Mouse (Mus musculus): ENCODE measurements around the gene Rfx4.

Gene Rfx4

DNA sequence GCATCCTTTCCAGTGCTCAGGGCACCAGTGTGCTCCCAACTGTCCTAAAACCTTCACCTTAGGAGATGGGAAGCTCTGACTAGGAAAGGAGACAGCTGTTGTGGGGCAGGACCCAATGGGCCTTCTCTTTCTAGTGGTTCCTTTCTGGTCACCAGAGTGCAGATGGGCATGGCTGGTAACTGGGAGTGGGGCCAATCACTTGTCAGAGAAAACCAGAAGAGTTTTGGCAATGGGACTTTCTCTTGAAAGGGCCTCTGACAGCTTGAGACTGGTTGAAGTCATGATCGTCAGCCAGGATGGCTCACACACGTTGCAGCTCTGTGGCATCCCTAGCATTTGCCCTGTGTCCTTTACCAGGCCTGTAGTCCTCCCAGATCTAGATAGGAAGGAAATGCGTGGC lies 152.1 kb downstream of the Rfx4 start:
- no peak for DNase-seq (ENCODE audit: low read depth in 1 of 2, low spot score in 2 of 2)

DNA sequence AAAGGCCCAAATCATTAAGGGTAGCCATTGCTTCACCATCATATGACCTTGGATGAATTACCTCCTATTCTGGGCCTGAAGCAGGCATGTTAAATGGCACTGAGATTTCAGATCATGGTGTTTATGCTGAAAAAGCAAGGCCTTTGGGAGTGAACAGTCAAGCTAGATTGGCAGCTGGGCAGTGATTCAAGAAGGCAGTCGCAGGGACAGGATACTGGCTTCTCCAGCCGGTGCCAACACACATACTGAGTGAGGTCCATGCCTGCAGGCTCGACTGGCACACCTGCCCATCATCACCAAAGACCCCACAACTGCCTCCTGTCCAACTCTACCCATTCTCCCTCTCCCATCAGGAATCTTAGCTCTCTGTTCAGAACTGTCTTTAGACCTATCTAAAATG lies 152.6 kb downstream of the Rfx4 start:
- no peak for DNase-seq (ENCODE audit: low read depth in 1 of 2, low spot score in 2 of 2)

DNA sequence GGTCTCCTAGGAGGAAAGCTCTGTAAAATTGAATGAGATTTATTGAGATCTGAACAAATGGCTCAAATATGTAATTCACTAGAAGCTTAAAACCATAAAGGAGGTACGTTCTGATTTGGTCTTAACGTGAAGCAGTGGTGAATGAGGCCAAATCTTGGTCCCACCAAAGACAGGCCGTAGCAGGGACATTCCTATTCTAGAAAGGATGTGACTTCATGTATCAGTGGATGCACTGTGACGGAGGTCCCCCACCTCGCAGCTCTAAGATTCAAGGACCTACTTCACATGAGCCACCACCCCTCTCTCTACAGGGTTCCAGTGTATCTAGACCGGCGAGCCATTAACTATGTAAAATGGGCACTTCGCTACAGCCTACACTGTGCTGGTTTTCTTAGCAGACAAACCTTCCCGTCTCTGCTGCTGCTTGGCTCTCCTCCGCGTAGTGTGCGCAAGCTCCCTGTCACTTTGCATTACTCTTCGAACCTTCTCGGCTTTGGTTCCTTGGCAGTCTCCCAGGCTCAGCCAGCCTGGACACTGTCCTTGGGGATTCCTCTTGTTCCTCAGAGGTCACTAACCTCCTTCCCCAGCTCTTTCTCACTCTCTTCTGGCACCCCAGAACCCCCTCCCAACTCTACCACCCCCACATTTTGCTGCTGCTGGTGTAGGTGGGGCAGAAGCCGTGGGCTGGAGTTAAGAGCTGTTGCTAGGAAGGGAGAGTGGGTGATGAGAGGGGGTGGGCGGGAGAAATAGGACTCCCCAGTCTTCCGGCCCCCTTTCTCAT lies 153.3 kb downstream of the Rfx4 start:
- no peak for DNase-seq (ENCODE audit: low read depth in 1 of 2, low spot score in 2 of 2)

DNA sequence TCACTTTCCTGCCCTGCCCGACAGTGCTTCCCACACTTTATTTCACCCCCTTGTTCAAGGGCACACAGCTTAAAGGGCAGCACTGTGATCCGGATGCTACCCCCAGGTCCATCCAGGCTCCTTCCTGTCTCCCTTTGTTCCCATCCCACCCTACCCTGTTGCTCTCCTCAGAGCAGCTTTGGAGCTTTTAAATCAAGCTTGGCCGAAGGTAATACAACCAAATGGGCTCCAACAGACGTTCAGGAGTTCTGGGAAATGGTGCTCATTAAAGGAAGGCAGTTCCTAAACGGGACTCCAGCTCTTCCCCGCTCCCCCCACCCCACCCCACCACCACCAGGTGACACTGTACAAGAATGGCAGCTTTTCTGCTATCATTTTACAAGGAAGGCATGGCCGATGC lies 154.3 kb downstream of the Rfx4 start:
- no peak for DNase-seq (ENCODE audit: low read depth in 1 of 2, low spot score in 2 of 2)

DNA sequence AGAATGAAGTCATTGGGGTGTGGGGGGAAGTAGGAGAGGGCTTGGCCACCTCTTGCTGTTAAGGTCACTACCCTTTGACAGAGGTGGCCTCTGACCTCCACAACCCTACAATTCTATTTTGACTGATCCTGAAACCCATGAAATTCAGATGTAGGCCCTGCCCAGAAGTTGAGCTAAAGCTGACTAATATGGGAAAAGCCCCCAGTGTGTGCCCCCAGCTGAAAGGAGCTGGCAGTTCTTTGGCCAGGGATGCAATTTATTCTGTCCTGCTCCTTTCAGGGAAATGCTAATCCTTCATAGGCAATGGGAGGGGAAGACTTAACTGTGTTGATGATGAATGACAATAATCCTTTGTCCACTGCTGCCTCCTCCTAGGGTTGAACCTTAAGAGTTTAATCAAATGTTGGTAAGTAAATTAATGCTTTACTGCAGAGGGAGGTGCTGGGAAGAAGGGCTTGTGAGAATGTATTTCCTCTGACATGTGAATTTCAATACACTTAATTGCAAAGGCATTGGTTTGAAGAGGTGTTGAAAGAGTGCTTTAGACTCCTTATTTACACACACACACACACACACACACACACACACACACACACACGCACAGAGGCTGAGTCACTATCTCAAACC lies 155.0 kb downstream of the Rfx4 start:
- DNase-seq (ENCODE audit: low read depth in 1 of 2, low spot score in 2 of 2): no peak

DNA sequence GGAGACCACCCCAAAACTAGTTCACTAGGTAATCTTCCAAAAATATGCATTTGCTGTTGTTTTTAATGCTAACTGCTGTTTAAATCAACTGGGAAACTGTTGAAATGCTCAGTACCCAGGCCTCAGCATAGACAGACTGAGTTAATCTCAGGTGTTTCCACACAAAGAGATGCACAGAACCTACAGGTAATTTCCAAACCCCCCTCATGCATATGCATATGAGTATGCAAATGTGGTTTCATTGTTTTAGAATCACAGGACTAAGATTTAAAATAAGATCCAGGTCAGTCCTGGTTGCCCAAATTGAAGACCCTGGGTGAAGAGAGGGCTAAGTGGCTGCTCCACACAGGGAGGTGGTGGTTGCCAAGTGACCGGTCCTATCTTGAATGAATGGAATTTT lies 157.3 kb downstream of the Rfx4 start:
- no peak for DNase-seq (ENCODE audit: low read depth in 1 of 2, low spot score in 2 of 2)

DNA sequence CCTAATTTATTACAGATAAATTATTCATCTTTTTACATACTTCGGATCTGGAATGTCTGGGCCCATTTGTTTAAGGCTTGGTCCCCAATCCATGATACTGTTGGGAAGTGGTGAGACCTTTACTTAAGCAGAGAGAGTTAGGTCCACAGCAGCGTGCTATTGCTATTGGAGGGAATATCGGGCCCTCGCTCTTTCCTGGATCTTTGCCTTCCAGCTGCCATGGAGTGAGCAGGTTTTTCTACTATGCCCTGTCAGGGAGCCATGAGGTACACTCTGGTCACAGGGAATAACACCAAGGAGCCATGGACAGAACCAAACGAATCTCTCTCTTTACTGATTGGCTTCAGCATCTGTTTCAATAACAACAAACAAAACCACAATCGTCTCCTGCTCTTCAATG lies 159.6 kb downstream of the Rfx4 start:
- no peak for DNase-seq (ENCODE audit: low read depth in 1 of 2, low spot score in 2 of 2)

DNA sequence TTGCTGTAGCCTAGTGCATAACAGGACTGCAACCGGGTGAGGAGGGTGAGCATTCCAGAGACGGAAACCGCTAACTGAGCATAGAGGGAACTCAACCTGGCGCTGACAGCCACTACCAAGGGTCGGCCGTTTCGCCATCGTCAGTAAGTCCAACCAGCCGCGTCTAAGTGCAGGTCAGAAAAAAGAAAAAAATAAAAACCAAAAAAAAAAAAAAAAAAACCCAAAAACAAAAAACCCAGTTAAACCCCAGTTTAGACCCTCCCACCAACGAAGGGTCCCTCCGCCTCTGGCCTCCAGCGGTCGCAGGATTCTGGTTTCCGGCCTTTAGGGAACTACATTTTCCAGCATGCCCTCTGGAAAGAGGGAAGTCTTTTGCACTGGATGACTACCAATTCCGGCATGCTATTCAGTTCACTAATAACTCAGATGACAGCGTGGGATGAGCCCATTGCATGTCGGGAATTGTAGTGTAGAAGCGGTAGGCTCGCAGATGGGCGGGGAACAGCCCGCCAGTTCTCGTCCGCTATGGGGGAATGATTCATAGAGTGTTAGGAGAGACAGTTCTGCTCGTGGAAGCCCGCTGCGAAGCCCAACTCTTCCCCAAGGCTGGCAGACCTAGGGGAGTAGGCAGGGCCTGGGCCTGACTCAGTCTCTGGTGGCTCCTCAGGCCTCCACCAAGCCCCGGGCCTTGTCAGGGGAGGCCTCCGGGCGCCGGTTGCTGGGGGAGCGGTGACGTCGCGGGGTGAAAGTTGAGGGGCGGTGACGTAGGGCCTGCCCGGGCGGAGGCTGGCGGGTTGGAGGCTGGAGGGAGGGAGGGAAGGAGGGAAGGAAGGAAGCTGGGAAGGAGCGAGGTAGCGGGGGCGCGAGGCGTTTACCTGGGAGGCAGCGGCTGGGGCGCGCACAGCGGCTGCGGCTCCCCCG lies 161.2 kb downstream of the Rfx4 start, which contains the start of gene Ric8b:
TSS of gene Ric8b (plus strand) at position 807 of the 921 bp plus-strand sequence.
- DNase-seq (ENCODE audit: low read depth in 1 of 2, low spot score in 2 of 2): peak; percentile 87 to 92

DNA sequence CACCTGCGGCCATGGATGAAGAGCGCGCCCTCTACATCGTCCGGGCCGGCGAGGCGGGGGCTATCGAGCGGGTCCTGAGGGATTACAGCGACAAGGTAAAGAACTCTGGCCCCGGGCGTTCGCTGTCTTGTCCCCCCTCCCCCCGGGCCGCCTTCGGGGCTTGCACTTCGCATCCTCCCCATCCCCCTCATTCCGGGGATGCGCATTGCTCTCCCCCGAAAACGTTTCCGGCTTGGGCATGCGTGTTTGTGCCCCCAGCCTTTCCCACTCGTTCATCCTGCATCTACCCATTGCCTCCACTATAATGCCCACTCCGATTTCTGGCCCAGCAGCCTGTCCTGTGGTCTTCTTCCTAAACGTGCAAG lies 161.9 kb downstream of the Rfx4 start:
- DNase-seq (ENCODE audit: low read depth in 1 of 2, low spot score in 2 of 2): no peak

DNA sequence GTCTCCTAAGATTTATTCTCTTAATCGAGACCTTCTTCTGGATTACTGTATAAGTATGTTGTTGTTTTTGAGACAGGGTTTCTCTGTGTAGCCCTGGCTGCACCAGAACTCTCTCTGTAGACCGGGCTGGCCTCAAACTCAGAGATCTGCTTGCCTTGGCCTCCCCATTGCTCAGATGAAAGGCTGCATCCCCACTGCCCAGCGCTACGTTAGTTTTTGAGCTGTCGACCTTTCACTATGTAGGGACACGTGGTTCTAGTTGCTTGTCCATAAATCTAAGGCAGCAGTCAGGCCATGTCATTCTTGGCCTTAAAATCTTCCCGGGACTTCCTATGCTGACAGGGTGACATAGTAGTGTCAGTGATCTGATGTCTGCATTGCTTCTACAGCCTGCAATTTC lies 170.5 kb downstream of the Rfx4 start:
- no peak for DNase-seq (ENCODE audit: low read depth in 1 of 2, low spot score in 2 of 2)

DNA sequence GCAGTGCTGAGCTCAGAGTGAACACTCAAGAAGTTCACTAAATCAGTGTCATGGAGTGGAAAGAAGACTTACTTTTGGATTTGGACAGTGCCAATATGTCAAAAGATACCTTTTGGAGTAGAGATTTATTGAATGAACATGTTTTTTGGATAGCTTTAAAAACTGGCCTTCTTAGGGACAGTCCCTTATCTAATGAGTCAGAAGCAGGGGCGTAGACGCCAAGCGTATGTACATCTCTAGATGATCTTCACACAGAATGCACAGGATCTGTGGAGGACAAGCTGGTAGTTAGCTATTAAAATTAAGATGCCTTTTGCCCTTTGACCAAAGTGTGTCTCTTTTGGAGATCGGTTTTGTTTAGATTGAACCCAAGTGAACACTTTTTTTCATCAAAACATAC lies 171.0 kb downstream of the Rfx4 start:
- DNase-seq (ENCODE audit: low read depth in 1 of 2, low spot score in 2 of 2): no peak

DNA sequence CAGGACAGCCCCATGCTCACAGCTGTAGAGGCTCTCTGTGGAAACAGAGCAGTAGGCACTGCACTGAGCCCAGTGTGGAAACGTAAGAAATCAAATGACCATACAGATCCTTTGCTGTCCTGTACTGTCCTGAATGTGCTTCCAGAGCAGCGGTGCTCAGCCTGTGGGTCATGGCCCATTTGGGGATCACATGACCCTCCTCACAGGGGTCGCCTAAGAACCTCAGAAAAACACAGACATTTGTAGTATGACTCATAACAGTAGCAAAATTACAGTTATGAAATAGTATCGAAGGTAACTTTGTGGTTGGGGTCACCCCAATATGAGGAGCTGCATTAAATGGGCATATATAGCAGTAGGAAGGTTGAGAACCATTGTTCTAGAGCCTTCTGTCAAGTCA lies 172.6 kb downstream of the Rfx4 start:
- DNase-seq (ENCODE audit: low read depth in 1 of 2, low spot score in 2 of 2): no peak

DNA sequence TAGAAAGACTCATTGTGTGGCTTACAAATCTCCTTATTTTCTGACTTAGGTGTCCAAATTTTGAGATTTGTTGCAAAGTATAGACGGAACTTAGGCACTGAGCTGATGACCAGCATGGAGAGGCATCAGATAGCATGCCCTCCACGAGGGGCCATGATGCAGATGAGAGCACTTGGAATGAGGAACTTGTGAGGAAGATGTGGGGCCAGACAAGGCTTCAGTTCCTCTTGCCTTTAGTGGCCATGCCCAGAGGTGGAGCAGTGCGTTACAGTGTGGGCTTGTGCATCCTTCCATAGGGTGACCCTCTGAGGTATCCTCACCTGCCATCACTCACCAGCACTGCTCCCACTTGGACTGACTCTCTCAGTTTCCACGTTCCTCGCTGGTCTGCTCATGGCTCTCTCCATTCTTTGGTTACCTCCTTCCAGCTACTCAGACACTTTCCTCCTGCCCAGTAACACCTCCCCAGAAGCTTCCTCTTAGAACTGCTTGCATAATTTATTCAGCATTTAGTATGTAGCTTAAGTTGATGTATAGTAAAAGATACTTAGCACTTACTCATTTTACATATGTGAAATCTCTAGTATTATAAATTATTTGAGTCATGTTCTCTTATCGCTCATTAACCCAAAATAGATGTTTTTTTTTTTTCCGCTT lies 179.8 kb downstream of the Rfx4 start:
- peak; percentile 26 to 61 for DNase-seq (ENCODE audit: low read depth in 1 of 2, low spot score in 2 of 2)

DNA sequence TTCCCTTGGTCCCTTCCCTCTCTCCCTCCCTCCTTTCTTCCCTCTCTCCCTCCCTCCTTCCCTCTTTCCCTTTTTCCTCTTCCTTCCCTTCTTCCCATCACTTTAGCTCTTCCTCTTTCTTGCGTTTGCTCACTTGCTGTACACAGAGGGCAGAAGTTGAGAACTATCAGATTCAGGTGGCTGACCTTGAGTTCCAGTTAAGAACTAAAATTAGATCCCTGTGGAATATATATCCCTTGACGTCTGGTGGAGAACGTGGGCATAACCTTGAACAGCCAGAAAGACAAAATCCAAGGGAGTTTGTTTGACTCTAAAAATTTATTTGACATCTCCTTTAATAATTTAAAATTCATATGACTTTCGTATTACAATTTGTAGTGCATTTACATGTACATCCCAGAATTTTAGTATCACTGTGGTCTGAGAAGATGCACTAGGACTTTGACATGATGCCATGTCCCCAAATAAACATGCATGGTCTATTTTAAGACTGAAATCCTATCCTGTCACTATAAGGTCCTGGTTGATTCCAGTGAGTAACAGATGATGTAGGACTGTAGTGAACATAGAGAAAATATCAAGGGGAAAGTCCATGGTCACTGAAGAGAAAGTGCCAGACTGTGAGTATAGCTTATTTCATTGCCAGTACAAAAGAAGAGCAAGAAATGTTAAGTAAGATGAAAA lies 181.1 kb downstream of the Rfx4 start:
- DNase-seq (ENCODE audit: low read depth in 1 of 2, low spot score in 2 of 2): no peak

DNA sequence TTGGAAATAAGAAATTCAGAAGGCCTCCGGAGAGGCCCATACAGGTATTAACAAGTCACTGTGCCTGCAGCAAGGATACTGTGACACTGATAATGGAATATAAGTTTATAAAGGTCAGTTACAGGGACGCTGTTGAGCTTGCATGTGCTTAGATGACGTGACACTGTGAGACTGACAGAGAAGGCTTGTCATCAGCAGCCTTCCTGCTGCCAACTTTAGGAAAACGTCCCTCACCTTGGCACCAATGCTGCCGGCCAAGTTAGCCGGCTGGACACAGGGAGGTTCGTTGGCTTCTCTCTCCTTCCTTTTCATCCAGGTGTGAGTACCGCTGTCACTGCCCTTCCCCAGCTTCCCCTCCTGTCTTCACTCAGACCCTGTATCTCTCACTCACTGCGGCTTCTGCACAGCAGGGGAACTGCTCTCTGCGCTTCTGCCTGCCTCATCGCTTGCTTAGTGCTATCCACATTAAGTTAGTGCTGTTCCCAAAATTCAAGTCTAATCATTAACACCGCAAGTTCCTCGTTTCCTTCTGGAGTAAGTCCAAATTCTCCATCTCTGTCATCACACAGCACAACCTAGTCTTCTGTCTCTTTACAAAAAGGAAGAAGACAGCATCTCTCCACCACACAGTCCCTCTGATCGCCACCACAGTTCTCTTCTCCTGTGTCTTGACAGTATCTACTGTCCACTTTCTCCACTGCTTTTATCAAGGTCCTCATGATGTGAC lies 182.4 kb downstream of the Rfx4 start:
- no peak for DNase-seq (ENCODE audit: low read depth in 1 of 2, low spot score in 2 of 2)

DNA sequence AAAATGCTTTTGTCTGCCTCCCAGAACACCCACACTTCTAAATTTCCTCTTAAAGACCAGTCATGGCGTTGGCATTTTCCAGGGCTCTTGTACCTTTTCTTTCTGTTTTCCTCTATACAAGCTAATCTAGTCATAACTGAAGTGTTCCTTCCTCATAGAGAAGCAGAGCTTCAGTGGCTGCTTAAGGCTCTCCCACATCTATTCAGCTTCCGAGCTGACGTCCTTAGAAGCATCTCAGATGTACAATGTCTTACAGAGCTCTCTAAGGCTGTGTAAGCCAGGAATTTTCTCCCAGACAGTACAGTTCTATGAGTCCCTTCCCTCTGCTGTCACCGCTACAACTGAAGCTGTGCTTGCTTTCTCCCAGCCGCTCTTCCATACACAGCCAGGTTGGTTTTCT lies 183.0 kb downstream of the Rfx4 start:
- DNase-seq (ENCODE audit: low read depth in 1 of 2, low spot score in 2 of 2): no peak

DNA sequence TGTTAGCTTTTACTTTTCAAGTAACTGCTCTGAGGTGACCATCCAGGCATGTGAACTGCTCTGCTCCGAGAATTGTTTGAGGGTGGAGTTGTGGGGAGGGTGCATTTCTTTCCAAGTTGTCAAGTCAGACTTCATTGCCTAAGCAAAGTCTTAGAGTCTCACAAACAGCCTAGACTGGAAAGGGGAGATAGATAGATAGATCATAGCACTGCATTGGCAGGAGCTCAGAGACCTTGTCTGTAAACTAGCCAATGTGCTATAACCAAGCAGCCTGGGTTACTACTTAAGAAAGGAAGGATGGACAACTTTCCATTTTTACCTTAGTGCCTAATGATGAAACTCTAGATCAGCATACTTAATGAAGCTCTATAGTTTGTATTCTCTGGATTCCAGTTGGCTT lies 184.5 kb downstream of the Rfx4 start:
- DNase-seq (ENCODE audit: low read depth in 1 of 2, low spot score in 2 of 2): no peak

DNA sequence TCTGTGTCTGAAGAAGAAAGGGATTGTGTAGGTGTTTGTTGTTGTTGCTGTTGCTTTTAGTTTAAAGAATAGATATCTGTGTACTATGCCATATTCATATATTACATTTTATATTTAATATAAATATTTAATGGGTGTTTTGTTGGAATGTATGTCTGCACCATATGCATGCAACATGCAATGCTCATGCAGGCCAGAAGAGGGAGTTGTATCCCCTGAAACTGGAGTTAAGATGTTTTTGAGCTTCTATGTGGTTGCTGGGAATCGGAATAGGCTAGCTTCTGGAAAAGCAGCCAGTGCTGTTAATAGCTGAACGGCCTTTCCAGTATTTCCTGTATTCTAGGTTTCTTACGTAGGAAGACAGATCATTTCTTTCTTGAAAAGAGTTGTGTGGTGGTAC lies 189.8 kb downstream of the Rfx4 start:
- no peak for DNase-seq (ENCODE audit: low read depth in 1 of 2, low spot score in 2 of 2)

DNA sequence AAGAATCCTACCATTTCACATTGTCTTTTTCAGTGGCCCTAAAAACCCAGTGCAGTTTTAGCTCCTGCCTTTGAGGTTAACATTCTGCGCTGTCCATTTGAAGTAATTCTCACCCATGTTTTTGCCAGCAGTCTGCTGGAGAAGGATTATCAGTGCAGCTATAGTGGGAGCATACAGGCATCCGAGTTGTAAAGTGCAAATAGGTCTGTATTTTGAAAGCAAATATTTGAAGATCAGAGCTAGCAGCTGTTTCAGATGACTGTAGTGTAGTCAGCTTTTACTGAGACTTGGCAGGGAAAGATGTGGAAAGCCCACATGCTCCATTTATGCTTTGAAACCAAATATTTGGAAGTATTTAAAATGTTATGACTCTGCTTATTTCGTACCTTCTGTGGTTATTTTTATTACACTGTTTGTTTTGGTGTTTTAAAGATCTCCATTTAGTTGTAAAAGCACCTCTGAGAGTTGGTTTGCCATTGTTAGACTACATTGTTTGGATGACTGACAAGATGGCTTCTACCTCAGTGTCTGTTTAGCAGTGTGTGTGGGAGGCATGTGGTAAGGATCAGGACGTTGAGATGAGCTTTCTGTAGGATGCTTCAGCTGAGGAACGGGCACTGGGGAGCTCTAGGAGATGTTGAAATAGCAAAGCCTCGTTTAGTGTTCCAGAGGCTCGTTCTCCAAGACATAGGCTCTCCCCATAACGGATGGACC lies 193.3 kb downstream of the Rfx4 start:
- no peak for DNase-seq (ENCODE audit: low read depth in 1 of 2, low spot score in 2 of 2)

DNA sequence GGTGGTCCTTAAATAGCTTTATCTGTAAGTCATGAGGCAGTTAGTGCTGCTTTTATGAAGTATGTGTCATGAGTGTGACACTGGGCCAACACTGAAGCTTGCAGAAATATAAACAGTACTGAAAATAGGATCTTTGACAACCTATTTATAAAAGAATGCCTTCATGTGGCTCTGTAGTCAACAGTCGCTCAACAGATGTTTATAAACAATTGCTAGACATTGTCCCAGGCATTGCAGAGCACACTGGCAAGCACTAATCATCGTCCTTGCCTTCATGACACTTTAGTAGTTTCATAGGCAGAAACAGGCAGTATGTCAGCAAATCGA lies 193.8 kb downstream of the Rfx4 start:
- no peak for DNase-seq (ENCODE audit: low read depth in 1 of 2, low spot score in 2 of 2)
